Mouse (Mus musculus): ENCODE data around the gene Gale.
A peak's percentile ranks its signal among the peaks of the same experiment; 100 is the strongest.
"Not testable (repeated sequence)": the region's sequence is repeated elsewhere in the genome, so short reads cannot be mapped to it uniquely, and the experiment has no call there.

Gale gene

GRCm38 (mm10) chr4:135963457-135964193 lies at the start of gene Gale:
Gene Gale (plus strand): TSS chr4:135963727.
- peak; percentile 95 for DNase-seq

- DNase-seq: peak; percentile 46
Observed at GRCm38 (mm10) chr4:135918635-135919279, 44.8 kb upstream of the Gale start.

GRCm38 (mm10) chr4:135919280-135919639 lies 44.3 kb upstream of the Gale start:
- DNase-seq: no peak

- DNase-seq: peak; percentile 95
Observed at GRCm38 (mm10) chr4:135920304-135921241, 43.0 kb upstream of the Gale start, which contains the start of gene Fuca1. Gene Fuca1 (plus strand): TSS chr4:135920735.

- DNase-seq: no peak
Observed at GRCm38 (mm10) chr4:135921257-135922120, 42.0 kb upstream of the Gale start.

- no peak for DNase-seq
Observed at GRCm38 (mm10) chr4:135922190-135922589, 41.3 kb upstream of the Gale start.

- no peak for DNase-seq
Observed at GRCm38 (mm10) chr4:135924418-135924817, 39.1 kb upstream of the Gale start.

- no peak for DNase-seq
Observed at GRCm38 (mm10) chr4:135925341-135925740, 38.2 kb upstream of the Gale start.

- DNase-seq: no peak
Observed at GRCm38 (mm10) chr4:135926195-135926808, 37.2 kb upstream of the Gale start.

GRCm38 (mm10) chr4:135926861-135927260 lies 36.7 kb upstream of the Gale start:
- no peak for DNase-seq

- DNase-seq: no peak
Observed at GRCm38 (mm10) chr4:135928376-135928775, 35.2 kb upstream of the Gale start.

- DNase-seq: no peak
Observed at GRCm38 (mm10) chr4:135929405-135929804, 34.1 kb upstream of the Gale start.

GRCm38 (mm10) chr4:135929828-135930227 lies 33.7 kb upstream of the Gale start:
- no peak for DNase-seq

- DNase-seq: no peak
Observed at GRCm38 (mm10) chr4:135930239-135930638, 33.3 kb upstream of the Gale start.

GRCm38 (mm10) chr4:135931832-135932231 lies 31.7 kb upstream of the Gale start:
- DNase-seq: no peak

GRCm38 (mm10) chr4:135934708-135935500 lies 28.6 kb upstream of the Gale start:
- DNase-seq: no peak

GRCm38 (mm10) chr4:135935502-135935901 lies 28.0 kb upstream of the Gale start:
- no peak for DNase-seq

GRCm38 (mm10) chr4:135938858-135939257 lies 24.7 kb upstream of the Gale start:
- no peak for DNase-seq

GRCm38 (mm10) chr4:135941026-135941425 lies 22.5 kb upstream of the Gale start:
- DNase-seq: not testable (repeated sequence)

- no peak for DNase-seq
Observed at GRCm38 (mm10) chr4:135942193-135942592, 21.3 kb upstream of the Gale start.

GRCm38 (mm10) chr4:135943389-135943788 lies 20.1 kb upstream of the Gale start:
- DNase-seq: no peak

All from layer of hippocampus, adult 9-11 months (tissue).